Mouse (Mus musculus) layer of hippocampus, adult 11-12 months (tissue): ENCODE measurements at regions not wholly inside any gene's neighbourhood (a gene's known extent, or its start where the extent isn't known, plus 50 kb on each side); places are given as distances from the start of the nearest gene placed in this dataset.
"Not testable (repeated sequence)": the region's sequence is repeated elsewhere in the genome, so short reads cannot be mapped to it uniquely, and the experiment has no call there.

ENCODE experiments used
- DNase-seq: peaks from one replicate; pipeline ENCODE4 v3.0.0; 2022; ENCODE audit warnings: low spot score

DNA sequence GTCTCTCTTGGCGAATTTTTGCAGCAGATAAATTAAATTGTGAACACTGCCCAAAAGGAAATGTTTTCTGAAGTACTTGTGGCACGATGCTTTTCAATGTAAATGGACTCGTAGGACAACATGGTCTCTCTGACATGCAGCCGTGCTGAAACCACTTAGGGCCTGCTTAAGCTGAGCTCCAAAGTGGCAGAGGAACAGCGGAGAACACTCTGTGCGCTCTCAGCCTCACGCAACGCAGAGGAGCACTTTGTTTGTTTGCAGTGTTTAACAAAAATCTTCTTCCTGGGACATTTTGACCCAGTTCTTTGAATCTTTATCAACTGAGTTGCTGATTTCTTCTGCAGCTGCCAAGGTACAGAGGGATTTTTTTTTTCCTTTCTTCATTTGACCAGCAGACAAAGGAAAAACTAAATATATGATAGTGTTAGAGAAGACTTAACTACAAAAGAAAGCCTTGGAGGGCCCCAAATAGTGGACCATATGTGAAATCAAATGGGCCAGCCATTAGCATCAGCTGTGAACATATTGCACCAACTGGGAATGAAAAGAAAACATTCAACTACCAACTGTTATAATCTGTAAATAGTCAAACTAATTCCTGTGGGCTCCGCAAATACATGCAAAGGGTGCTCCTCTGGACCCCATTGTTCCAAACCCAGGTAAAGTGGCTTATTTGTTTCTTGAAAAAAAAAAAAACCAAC lies 639.5 kb downstream of the Rwdd3 start:
- DNase-seq, result peak; percentile 15

DNA sequence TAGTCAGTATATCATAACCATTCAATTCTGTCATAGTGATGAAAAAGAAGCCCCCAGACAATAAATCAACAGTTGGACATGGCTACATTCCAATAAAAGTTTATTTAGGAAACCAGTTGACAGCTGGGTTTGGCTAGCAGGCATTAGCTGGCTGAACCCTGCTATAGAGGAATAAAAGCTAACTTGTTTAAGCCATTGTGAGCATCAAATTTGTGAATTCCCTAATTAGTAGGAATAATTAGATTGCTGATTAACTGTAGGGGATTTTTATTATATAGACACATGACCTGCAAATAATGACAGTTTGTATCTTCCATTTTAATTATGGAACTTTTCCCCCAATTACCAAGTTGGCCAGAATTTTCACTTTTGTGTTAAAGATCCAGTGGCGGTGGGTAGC lies 659.8 kb downstream of the Rwdd3 start:
- no peak for DNase-seq

DNA sequence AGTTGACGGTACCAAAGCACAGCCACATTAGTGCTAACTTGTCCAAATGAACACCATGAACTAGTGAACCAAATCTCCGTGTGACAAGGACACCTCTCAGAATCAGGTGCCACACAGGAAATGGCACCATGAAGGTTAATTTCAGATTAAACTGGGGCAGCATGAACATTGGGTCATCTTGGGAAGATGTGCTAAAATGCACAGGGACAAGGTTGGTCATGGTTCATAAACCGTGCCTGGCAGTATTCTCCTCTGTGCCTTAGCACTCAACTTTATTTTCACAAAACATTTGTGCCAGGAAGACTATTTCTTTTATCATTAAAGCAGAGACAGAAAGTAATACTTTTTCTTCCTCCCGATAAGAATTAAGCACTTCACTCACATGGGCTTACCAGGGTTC lies 672.6 kb downstream of the Rwdd3 start:
- no peak for DNase-seq

DNA sequence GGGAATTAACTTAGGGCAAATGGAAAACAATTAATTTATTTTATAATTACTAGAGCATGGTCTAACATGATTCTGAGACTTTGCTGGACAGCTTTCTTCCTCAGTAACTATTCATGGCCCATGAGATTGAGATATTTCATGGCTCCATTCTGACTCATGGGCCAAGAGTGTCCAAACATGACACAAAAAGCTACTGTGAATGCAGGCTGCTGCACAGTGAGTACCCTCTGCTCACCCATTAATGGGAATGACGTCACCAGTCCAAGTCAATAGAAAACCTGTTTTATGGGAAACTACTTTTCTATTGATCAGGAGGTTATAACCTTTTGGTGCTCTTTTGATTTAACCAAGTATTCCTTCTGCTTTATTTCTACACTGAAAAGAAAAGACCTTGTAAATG lies 693.6 kb downstream of the Rwdd3 start:
- DNase-seq, result no peak

DNA sequence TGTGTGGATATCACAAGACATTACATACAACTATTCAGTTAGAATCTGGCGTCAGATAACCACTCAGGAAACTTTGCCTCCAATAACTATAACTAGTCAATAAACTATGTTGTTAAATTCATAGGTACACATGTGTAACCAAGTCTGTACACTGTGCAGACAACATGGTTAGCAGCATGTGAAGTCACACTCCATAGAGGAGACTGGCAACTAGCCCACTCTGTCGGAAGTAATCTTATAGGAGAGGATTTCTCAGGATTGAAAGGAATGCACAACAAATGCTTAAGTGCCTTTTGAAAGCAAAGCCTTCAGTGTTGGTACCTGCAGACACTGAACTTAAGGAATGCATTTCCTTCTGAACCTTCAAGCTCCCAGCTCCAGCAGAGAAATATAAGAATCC lies 693.0 kb upstream of the Ptbp2 start:
- no peak for DNase-seq

DNA sequence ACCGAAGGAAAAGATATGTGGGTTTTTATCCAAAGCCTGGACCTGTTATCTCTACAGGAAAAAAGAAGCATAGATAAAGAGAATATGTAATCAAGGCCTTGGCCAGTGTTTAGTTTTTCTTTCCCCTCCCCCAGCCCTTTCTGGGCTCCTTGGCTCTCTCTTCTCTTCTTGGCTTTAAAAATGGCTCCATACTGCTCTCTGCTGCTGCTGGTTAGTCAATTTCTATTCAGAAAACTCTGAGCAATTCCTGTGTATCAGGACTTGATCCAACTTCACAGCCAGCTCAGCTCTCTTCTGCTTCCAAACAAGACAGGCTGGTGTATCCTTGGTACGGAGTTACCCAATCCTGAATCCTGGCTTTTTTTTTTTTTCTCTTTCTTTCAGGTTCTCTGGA lies 689.4 kb upstream of the Ptbp2 start:
- DNase-seq, result peak; percentile 47

DNA sequence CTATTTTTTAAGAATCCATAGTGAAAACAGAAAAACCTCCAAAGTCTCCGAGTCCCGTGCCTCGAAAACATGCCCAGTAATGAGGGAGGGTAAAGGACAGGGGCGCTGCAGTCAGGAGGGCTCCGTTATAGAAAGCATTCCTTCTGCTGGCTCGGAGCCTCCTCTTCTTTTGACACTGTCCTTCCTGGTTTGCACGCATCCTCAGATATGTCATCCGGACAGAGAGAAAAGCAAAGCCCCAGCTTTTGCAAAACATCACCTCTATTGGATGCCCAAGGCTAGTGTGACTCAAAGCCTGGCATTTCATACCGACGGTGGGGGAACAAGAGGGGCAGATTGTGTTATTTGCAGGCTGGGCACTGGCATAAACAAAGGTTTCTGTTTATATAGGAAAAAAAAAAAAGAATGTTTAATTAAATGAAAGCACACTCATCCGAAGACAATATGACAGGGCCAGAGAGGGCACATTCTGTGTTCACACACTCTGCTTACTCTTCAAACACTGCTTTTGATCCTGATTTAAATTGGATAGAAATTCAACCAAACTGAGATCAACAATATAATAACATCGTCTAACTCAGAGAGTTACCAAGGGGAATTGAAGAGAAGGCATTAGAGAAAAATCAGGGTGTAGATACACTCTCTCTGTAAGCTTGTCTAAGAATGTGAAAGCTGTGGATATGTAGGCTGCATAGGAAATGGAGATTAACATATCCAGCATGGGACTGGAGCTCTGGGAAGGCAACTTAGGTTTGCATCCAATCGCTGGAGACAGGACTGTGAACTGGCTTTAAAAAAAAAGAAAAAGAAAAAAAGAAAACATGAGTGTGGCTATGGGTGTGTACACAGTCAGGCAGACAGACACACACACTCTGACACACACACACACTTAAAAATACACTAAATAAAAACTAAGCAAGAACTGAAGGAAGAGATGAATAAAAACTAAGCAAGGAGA lies 688.7 kb upstream of the Ptbp2 start:
- DNase-seq, result no peak

DNA sequence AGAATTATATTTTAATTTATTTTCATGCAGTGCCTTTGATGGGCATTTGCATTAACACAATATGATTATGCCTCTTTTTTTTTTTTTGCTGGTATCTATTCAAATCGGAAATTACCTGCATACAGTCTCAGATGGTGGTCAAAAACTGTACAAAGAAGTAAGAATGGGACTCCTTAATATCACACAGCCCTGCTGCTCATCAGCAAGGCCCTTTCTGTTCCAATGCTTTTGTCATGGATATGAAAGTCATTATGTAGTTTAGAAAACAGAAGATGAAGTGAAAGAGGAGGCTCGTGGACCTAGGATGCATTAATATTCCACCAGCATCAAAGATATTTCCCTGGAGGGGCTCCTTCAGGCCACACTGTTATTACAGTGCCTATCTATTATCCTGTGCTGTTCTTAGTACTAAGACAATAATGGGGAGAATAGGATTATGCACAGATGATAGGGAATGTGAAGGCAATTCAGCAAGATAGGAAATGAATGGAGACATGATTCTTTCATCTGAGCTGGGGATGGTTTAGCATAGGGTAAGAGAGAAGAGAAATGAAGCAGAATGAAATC lies 687.7 kb upstream of the Ptbp2 start:
- DNase-seq, result no peak

DNA sequence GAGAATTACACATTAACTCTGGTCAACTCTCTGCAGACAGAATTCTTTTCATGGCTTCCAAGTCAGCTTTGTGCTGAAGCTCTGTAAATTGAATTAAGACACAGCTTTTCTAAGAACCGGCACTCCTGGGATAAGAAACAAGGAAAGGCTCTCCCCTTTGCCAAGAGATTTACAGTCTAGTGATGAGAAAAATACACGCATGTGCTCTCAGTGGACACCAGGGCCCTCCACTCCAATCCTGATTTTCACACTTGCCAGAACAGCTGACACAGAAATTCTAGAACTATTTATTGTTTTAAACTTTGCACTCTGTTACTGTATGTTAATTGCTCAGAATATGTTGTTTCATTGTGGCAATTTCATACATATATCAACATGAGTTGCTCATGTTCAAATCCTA lies 684.6 kb upstream of the Ptbp2 start:
- DNase-seq, result no peak

DNA sequence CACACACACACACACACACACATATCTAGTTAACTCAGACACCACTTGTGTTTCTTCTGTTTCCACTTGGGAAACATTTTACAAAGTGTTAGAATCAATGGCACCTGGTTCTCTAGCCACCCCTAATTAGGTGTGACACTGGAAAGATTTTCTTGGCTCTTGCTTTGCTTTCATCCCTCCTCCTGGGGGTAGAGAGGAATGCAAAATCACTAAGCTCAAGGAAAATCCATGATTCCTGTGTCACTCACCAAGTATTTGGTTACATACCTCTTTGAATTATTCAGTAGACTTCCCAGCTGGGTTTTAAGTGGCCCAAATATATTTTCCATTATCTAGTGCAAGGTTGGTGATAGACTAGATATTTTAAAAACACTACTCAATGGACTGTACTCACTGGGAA lies 676.5 kb upstream of the Ptbp2 start:
- DNase-seq, result no peak

DNA sequence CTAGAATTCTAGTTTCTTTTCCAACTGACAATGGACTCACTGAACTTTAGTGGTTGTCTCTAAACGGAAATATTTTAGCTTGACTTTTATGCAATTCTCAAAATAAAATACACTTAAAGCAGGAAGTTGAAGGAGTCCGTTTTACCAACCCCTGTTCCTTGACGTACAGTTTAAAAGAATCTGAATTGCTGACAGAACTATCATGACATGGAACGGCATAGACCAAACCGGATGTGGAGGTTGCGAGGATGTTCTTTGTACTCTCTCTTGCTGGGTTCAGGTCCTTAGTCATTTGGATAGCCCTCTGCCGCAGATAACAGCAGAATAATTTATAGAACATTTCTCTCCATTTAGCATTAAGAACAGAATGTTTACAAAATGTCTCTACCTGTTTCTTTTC lies 673.6 kb upstream of the Ptbp2 start:
- no peak for DNase-seq

DNA sequence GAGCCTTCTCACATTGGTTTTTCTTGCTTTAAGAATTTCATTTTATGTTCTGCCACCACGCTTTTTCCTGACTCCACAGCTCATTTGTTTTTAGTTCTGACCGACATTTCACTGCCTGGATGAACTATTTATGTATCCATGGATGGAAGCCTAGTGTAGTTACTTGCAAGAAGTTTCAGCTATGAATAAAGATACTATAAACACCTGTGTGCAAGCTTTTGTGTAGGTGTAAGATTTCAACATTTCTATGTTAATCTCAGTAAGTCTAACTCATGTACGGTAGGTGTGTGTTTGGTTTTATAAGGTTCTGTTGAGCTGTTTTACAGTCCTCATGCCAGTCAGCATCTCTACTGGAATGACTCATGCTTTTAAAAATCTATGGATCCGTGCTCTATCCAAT lies 656.9 kb upstream of the Ptbp2 start:
- no peak for DNase-seq

DNA sequence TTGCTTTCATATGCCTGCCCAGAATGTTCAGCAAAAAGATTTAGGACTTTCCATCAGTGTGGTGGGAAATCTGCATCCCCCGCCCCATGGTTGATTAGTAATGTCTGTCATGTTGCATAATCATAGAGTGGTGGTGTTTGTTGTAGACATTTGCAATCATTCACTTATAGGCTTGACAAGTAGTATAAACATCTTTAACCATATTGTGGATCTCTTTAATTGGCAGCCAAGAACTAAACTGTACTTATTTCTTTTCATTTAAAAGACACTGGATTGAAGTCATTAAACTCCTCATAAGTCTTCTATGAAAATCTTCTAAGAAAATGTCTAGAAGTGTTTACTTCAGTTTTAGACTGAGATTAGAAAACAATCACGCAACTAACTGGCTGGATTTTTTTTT lies 646.0 kb upstream of the Ptbp2 start:
- DNase-seq, result no peak

DNA sequence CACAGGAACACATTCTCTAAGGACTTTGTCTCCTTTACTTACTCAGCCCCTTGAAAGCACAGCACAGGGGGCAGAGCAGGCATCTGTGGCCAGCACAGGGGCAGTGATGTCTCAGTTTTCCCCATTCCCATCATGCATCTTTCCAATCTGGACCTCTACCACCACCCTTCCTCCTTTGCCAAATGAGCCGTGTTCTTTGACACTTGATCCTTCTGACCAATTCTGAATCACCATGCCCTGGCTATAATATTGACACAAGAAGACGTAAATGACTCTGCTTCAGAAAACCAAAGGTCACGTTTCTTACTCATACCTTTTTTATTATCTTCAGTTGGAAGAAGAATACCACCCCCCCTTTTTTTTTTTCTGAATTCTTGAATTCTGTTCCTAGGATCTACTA lies 632.4 kb upstream of the Ptbp2 start:
- DNase-seq, result no peak

DNA sequence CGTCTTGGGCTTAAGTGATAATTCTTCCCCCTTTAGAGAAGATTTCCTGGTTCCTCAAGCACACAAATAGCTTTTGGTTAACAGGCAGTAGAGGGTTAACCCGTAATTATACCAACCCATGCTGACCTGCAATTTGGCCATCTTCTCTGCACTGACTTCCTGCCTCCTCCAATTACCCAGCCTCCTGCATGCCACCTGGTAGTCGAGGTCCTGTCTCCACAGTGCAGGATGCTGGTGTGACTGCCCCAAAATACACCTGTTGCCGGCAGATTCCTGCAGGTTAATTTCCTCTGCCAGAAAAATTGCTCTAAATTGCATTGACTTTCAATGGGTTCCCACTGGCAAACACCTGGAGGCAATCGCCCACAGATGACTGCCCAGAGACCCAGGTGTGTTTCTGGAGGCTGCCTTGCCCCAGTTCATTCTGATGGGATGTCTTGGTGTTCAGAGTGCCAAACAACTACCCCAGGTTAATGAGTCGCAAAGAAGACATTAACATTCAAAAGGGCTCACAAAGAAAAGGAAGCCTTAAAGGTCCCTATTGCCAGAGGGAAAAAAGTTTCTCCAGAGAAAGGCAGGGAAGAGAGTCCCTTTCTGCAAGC lies 591.5 kb upstream of the Ptbp2 start:
- DNase-seq, result no peak

DNA sequence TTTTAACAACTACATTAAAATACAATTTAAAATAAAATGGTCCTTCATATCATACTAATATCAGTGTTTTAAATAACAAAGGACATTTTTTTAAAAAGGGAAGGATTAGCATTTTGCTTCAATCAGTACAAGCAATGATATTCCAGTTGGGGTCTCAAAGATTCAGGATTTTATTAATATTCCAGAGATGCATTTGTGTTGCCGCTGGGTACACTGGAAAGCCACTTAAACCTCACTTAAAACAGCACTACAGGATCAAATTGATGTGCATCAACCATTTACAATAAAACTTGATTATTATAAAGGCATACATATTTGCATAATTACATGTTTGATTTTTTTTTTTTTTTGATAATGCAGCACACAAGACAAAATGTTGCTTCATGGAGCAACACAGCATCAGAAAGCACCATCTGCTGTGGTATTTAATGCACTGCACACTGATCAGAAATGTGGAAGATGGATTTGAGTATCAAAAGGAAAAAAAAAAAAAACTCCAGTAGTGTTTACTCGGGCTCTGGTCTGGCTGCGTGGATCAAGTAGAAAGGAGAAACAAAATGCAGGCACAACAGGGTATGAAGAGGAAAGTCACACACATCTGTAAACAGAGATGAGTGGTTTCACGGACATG lies 558.6 kb upstream of the Ptbp2 start:
- DNase-seq, result no peak

DNA sequence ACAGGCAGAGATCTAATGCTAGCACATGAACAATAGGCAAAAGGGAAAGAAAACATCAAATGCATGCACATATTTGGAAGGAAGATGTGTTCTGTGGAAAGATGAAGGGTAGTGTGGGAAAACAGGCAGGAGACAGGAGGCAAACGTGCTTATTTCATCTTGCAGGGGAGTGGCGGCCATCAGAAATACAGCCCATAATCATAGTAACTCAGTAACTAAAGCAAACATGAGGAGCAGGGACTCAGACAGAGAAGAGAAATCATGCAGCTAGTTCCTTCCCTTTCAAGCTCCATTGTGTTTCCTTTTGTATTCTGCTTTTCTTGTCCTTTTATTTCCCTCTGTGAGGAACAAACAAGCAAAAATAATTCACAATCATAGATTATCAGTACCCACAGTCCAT lies 557.6 kb upstream of the Ptbp2 start:
- DNase-seq, result no peak

DNA sequence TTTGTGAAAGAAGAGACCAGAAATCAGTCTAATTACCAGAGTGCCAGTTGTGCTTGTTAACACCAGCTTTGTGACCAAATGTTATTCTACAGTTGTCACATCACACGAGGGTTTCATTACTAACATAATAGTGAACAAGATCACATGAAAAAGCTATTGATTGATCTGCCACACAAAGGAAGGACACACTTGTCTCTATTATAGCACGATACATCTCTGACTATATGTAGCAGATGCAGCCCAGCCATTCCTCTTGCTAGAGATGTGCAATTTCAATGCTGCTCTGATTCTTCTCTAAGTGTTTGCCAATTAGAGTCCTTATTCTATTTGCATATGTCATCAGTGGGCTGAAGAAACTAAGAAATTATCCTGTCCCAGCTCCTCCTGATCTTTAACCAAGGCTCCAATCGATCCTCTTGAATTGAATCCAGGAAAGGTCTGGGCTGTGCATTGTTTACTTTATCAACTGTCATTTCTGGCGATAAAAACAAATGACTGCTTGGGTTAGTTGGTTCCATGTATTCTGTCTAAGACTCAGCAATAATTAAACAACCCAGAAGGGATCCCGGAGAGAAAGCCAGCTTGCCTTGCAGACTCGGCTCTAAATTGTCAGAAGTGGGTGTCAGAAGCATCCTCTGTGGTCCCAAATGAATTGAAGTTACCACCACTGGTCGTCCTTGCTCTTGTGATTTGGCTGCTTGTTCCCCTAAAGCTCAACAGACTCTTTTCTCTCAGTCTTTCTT lies 551.7 kb upstream of the Ptbp2 start:
- DNase-seq, result no peak

DNA sequence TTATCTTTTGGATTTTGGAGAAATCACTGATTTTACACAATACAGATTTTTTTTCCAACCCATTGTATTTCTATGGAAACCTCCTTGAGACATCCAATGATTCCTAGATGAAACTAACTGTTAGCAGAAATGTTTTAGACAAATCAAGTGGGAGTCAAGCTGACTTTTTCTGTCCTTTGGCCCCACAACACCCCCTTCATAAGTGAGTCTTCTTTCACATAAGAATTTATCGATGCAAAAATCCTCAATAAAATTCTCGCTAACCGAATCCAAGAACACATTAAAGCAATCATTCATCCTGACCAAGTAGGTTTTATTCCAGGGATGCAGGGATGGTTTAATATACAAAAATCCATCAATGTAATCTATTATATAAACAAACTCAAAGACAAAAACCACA lies 522.8 kb upstream of the Ptbp2 start:
- not testable (repeated sequence) for DNase-seq

DNA sequence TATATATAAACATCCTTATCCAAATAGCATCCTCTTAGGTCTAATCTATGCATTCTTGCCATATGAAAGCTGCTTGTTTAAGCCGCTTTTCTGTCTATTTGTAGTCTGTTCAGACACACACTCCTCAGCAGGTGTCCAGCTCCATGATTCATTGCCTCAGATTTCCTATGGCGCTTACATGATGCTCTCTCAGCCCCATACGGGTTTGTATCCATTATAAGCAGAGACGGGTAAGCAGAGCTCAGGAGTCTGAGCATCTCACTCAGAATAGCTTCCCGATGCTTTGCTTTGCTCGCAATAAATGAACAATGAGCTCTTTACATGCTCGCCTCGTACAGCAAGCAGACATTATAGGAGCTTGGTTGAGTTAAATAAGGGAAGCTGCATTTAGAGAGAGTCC lies 521.3 kb upstream of the Ptbp2 start:
- no peak for DNase-seq
